Mouse (Mus musculus) layer of hippocampus, postnatal 10 days (tissue): ENCODE data around the gene Gfap. TPM values are rescaled to one million over a fixed set of nuclear protein-coding genes. Genes with fewer than 3 reads are reported as not detected.

ENCODE experiments used
- DNase-seq, 2 experiments: peaks; one replicate each; pipeline ENCODE4 v3.0.0; 2021; ENCODE audit warnings: low spot score in 2 of 2
- long read RNA-seq: library from polyadenylated mRNA; stranded (forward); transcript quantifications from one replicate; pipeline ENCODE4 v2.0.0, GENCODE M21; 2023
- total RNA-seq, 2 experiments: library from RNA; stranded (reverse); gene quantifications; 2 replicates each; pipeline ENCODE4 v1.2.3; 2021

Gene Gfap
- total RNA-seq = 100 to 1,000 TPM; 273 to 295 TPM
- long read RNA-seq, transcript Gfap-202 (8 exons, 2,600 nt) = minor isoform, 7 of 291 reads
- long read RNA-seq, transcript Gfap-201 (9 exons, 2,648 nt) = major isoform, 235 of 291 reads
- long read RNA-seq, partial matches to known transcripts = 36 of 291 reads
- long read RNA-seq, other reads (novel, unspliced or antisense) = 13 of 291 reads

- DNase-seq = peak; percentile 91 to 93
Measured at GRCm38 (mm10) chr11:102900763-102901162, at the start of gene Gfap. Gene Gfap (minus strand): TSS chr11:102900912.

GRCm38 (mm10) chr11:102948043-102948961 lies 47.6 kb upstream of the Gfap start:
- peak in 1 of 2 experiments; percentile 54 for DNase-seq

- DNase-seq = no peak
Measured at GRCm38 (mm10) chr11:102946992-102947343, 46.3 kb upstream of the Gfap start.

- peak; percentile 68 to 82 for DNase-seq
Measured at GRCm38 (mm10) chr11:102946265-102946991, 45.7 kb upstream of the Gfap start, which contains the start of gene C1ql1. Gene C1ql1 (minus strand): TSS chr11:102946688.

- no peak for DNase-seq
Measured at GRCm38 (mm10) chr11:102945306-102946264, 44.9 kb upstream of the Gfap start.

- no peak for DNase-seq
Measured at GRCm38 (mm10) chr11:102941236-102941635, 40.5 kb upstream of the Gfap start.

- DNase-seq = no peak
Measured at GRCm38 (mm10) chr11:102939024-102939675, 38.4 kb upstream of the Gfap start.

- peak in 1 of 2 experiments; percentile 51 for DNase-seq
Measured at GRCm38 (mm10) chr11:102937529-102938182, 36.9 kb upstream of the Gfap start.

- DNase-seq = no peak
Measured at GRCm38 (mm10) chr11:102936272-102936671, 35.6 kb upstream of the Gfap start.

- no peak for DNase-seq
Measured at GRCm38 (mm10) chr11:102930672-102931071, 30.0 kb upstream of the Gfap start.

GRCm38 (mm10) chr11:102925351-102925717 lies 24.6 kb upstream of the Gfap start:
- DNase-seq = no peak

GRCm38 (mm10) chr11:102924557-102925350 lies 24.0 kb upstream of the Gfap start, which contains the start of gene Kif18b:
Gene Kif18b (minus strand): TSS chr11:102925124.
- peak; percentile 90 to 94 for DNase-seq

GRCm38 (mm10) chr11:102921491-102921890 lies 20.8 kb upstream of the Gfap start:
- DNase-seq = no peak

- no peak for DNase-seq
Measured at GRCm38 (mm10) chr11:102918077-102918476, 17.4 kb upstream of the Gfap start.

- no peak for DNase-seq
Measured at GRCm38 (mm10) chr11:102915380-102915779, 14.7 kb upstream of the Gfap start.

GRCm38 (mm10) chr11:102911376-102911775 lies 10.7 kb upstream of the Gfap start:
- no peak for DNase-seq

GRCm38 (mm10) chr11:102903654-102904053 lies 2.9 kb upstream of the Gfap start:
- DNase-seq = no peak

- no peak for DNase-seq
Measured at GRCm38 (mm10) chr11:102902107-102902506, 1.4 kb upstream of the Gfap start.

- no peak for DNase-seq
Measured at GRCm38 (mm10) chr11:102901199-102901598, 487 bp upstream of the Gfap start.
